Mouse (Mus musculus) cerebral cortex, adult 2 months (tissue): ENCODE results near the gene Sipa1l1.

ENCODE experiments used
- WGBS: fragments of 180-500 bp; shearing (Covaris S2); methylation state at CpG from one replicate; pipeline ENCODE4 v1.1.7; 2018; 5-methylcytosine and 5-hydroxymethylcytosine counted together

Sipa1l1 gene

DNA sequence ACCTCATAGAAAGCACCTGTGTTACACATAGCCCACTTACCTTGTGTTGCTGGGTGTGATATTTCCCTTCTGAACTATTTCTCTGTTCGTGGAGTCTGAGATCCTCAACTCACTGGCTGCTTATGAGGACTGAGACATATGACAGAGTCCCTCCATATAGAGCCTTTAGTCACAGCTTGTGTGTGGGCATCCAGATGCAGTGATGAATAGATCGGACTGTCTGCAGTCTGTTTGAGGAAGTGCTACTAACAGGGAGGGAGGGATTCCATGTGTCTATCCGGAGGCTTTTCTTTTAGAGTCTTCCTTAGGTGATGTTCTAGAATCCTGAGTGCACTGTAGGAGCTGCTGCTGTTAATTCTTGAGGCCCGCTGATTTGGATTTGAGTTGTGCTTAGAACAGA lies 165.4 kb downstream of the Sipa1l1 start:
- 25% methylated on average over 4 of the region's 4 CpGs for WGBS

GRCm38 (mm10) chr12:82335095-82335494 lies 166.0 kb downstream of the Sipa1l1 start:
- 8% methylated on average over 1 of the region's 1 CpGs for WGBS

DNA sequence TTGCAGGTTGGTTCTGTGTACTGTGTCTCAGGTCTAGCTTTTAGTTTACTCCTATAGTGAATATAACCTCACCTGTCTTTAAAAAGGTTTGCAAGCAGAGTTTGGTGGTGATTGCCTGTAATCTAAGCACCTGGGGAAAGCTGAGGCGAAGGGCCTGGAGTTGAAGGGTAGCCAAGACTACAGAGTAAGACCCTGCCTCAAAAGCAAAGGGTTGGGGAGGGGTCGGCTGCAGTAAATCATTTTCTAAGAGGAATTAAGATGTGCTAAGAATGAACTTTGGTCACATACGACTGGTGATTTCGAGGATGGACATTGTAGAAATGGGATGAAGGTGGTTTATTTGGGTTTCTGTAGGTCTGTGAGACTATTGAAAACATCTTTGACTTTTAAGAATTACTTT lies 169.4 kb downstream of the Sipa1l1 start:
- 87% methylated on average over 4 of the region's 4 CpGs for WGBS

GRCm38 (mm10) chr12:82339221-82339861 lies 170.2 kb downstream of the Sipa1l1 start:
- WGBS: 3% methylated on average over 18 of the region's 18 CpGs

- 42% methylated on average over 6 of the region's 6 CpGs for WGBS
Measured at GRCm38 (mm10) chr12:82340196-82340918, 171.2 kb downstream of the Sipa1l1 start.

DNA sequence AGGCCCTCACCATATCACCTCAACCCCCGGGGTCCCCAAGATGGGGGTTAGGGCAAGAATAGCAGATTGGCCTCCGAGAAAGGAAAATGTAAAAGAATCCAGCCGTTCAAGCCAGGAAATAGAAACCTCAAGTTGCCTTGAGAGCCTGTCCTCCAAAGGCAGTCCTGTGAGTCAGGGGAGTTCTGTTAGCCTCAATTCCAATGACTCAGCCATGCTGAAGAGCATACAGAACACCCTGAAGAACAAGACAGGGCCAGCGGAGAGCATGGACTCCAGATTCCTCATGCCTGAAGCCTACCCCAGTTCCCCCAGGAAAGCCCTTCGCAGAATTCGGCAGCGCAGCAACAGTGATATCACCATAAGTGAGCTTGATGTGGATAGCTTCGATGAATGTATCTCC lies 172.1 kb downstream of the Sipa1l1 start:
- WGBS: 86% methylated on average over 8 of the region's 8 CpGs

GRCm38 (mm10) chr12:82341696-82342095 lies 172.6 kb downstream of the Sipa1l1 start:
- WGBS: 96% methylated on average over 9 of the region's 9 CpGs

GRCm38 (mm10) chr12:82350082-82350481 lies 181.0 kb downstream of the Sipa1l1 start:
- 90% methylated on average over 11 of the region's 11 CpGs for WGBS

DNA sequence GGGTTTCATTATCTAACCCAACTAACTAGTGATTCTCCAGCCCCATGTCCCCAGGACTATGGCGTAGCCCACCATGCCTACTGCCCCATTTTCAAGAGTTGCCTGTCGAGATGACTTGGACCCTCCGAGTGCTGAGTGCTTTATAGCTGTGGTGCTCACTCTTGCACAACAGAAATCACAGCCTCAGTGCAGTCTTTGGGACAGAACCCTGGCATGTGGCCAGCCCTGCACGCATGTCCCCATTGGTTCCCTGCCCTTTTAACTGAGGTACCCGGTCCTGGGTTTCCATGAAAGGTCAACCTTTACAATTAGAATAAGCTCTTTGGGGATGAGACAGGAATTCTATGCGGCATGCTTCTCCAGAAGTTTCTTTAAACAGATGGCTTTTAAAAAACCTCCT lies 181.8 kb downstream of the Sipa1l1 start:
- 64% methylated on average over 6 of the region's 6 CpGs for WGBS

DNA sequence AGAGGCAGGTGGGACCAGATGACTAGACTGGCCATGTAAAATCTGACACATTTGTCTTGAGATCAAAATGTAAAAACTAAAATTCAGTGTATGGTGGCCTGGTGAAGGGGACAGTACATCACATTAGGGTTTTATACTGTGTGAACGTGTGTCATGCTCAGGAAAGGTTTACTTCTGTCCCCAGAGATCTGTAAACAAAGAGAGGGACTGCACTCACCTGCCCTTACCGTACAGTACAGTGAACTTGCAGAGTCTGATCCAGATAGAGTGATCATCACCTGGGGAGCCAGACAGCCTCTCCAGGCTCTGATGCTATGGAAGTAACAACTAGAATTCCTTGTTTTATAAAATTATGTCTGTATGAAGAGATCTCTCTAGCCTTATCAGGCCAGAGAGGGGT lies 184.5 kb downstream of the Sipa1l1 start:
- 81% methylated on average over 2 of the region's 2 CpGs for WGBS

DNA sequence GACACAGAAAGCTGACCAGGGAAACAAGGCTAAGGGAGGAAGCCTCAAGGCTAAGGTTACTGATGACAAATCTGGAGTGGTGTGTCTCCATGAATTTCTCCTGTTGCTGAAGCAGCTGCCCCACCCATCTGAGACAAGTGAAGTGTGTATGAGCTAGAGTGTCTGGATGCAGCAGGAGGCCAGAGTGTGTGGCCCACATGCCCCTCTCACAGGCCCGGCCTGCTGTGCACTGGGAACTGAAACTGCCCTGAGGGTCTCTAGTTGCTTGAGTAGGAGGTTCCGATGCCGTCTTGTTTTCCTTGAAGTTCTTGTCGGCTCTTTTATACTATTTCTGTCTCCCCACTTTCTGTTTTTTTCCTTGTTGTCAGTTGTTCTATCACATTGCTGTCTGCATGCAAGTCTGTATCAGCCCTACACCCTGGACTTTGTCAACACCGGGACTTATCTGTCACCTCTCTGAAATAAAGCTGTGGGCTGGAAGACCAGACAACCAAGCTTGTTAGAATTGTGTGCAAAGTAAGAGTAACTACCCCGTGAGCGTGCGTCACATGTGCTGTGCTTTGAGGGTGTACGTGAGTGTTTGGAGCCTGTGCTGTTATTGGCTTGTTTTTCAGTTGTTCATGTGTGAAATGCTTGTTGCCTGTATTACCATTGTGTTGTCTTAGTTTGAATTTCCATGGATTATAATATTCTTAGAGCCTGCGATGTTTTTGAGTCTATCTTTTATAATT lies 186.5 kb downstream of the Sipa1l1 start:
- 65% methylated on average over 10 of the region's 10 CpGs for WGBS

- 85% methylated on average over 2 of the region's 2 CpGs for WGBS
Measured at GRCm38 (mm10) chr12:82356476-82356875, 187.4 kb downstream of the Sipa1l1 start.

DNA sequence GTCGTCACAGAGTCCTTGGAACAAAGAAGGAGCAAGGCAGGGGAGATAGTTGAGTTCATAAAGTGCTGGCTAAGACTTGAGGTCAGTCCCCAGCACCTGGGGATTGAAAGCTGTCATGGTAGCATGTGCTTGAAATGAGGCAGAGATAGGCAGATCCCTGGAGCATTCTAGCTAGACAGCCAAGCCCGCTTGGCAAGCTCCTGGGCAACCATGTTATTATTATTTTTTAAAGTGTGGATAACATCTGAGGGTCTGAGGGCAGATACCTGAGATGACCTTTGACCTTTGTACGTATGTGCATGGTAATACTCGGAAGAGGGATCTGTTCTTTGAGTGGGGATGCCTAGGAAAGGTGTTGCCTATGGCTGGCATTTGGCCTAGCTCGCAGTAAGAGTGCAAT lies 188.3 kb downstream of the Sipa1l1 start:
- 89% methylated on average over 5 of the region's 5 CpGs for whole genome bisulfite sequencing

DNA sequence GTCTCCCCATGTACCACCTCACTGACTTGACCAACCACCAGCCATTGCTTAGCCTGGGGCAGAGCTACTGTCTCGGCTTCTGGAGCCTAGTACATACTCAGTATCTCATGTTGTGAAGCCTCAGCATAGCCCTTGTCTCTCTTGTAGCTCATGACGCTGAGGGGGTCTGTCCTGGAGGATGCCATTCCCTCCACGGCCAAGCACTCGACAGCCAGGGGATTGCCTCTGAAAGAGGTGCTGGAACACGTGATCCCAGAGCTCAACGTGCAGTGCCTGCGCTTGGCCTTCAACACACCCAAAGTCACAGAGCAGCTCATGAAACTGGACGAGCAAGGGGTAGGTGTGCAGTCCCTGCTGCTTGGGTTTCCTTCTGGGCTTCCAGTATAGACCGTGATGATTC lies 193.7 kb downstream of the Sipa1l1 start:
- WGBS: 94% methylated on average over 9 of the region's 9 CpGs

DNA sequence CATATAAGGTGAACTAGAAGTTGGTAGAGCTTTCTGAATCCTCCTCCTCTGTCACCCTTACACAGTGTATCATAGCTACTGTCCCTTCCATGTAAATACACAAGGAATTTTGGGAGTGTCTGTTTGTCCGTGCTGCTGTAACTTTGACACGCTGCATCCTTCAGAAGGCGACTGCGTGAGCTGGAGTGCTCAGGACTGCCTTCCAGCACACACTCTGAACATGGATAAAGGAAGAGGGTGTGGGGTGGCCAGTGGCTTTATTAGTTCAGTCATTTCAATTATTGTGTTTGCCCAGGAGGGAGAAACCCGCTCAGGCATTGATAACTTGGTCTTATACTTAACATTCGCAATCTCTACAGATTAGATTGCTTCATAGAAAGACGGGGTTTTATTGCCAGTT lies 195.1 kb downstream of the Sipa1l1 start:
- WGBS: 93% methylated on average over 7 of the region's 7 CpGs

GRCm38 (mm10) chr12:82365276-82365875 lies 196.3 kb downstream of the Sipa1l1 start:
- 71% methylated on average over 5 of the region's 5 CpGs for WGBS

DNA sequence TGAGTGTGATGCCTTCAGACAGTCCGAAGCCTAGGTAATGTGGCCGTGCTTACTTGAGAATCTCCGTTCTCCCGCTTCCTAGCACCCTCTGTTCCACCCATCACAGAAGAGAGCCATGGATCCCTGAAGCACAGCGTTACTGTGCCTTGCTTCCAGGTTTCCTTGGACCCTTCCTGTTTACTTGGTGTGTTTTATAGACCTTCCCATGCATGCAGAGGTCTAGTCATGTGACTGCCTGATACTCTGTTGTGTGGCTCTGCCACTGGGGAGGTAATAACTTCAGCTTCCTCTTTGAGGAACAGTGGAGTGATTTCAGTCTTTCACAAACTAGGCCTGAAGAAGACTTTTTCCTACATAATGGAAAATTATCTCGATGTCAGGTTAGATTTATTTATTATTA lies 197.6 kb downstream of the Sipa1l1 start:
- WGBS: 83% methylated on average over 6 of the region's 6 CpGs

DNA sequence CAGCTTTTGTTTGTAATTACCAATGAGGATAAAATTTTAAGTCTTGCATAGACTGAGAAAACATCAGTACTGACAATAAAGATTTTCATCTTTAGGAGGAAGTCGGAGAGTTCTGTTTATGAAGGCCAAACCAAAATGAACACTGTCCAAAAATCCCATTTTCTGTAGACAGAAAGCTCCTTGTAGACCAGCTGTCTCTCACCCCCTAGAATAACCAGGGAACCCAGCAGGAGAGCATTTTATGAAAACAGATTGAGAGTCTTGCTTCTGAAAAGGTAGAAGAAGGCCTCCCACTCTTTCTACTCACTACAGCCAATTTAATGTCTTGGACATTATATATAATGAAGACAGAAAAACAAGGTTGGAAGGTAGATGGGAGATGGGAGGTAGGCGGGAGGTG lies 198.2 kb downstream of the Sipa1l1 start:
- 62% methylated on average over 2 of the region's 2 CpGs for WGBS

DNA sequence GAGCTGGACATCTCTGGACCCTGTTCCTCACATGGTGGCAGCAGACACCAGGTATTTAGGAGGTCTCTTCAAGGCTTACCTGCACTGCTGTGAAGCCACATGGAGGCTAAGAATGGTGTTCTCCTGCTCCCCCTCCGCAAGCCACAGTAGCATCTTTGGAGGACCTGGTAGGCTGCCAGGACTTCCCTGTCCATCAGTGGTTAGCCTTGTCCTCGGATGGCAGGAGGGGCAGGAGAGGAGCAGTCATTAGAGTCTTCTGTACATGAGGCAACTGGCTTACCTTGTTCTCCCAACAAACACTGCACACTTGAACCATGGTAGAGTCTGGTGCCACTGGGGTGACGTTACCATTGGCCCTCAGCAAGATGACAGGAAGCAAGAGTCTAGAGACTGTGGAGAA lies 198.9 kb downstream of the Sipa1l1 start:
- WGBS: 78% methylated on average over 3 of the region's 3 CpGs

DNA sequence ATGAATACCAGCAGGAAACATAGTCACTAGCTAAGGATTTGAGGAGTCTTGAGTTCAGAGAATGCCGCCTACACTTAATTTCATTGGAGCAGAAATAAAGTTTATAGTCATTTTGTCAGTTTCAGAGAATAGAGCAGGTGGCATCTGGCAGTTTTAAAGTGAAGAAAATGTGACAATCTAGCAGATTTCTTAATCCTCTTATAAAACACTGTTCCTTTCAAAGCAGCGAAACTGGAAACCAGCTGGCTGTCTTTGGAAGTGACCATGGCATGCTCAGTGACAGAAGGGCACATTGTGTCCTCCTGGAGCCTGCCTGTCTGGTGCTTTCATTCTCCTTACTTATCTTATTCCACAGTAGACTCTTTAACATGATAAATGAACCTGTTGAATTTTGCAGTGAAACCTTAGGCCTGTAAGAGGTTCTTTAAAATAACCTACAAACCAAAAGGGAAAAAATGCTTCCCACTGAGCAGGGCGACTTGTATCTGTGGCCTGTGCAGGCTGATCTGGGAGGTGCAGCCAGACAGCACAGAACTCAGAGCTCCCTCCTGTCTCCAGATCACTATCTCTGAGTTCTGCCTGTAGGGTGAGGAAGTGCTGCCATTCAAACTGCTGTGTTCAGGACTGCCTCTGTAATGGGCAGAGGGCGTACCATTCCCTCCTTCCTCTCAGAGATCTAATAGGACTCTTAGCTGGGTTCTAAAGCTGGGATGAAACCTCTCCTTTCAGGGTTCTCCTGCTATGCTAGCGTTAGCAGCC lies 200.5 kb downstream of the Sipa1l1 start:
- WGBS: 51% methylated on average over 5 of the region's 5 CpGs

DNA sequence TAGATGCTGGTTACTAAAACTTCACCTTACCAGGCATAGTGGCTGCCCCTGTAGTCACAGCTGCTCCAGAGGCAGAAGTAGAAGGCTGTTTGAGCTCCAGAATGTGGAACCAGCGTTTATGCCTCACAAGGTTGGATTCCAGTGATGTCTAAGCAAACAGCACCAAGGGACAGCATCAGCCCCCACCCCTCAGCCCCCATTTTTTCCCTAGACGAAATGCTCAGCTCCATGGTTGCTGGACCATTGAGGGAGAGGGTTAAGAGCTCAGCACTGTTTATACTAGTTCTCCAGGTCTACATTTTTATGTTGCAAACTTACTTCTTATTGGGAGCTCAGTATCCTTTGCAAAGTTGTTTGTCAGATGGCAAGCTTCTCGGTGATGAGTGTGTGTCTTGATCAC lies 202.1 kb downstream of the Sipa1l1 start:
- 75% methylated on average over 3 of the region's 3 CpGs for WGBS

DNA sequence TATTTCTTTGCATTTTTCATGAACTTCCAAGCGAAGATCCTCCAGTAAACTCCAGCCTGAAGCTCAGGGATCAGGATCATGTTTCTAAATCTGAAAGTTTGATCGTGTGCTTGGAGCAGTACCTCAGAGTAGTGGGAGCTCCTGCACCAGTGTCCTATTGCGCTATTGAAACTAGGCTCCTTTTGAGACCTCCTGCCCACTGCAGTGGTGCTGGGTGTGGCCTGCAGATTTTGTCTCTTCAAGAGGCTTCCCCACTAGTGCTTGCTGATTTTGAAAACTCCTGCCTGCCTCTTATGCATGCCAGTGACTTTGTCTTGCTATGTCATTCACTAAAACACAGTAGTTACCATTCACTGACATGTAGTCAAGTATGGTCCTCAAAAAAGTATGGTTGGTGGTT lies 213.8 kb downstream of the Sipa1l1 start:
- 51% methylated on average over 3 of the region's 3 CpGs for WGBS
